Mouse (Mus musculus) embryo, embryonic 10 days (tissue): ENCODE results near the gene Glipr2.

Experiments used
- DNase-seq: peaks from one replicate; pipeline ENCODE4 v3.0.0-alpha.2; 2015; ENCODE audit warnings: low spot score

The Glipr2 gene

DNA sequence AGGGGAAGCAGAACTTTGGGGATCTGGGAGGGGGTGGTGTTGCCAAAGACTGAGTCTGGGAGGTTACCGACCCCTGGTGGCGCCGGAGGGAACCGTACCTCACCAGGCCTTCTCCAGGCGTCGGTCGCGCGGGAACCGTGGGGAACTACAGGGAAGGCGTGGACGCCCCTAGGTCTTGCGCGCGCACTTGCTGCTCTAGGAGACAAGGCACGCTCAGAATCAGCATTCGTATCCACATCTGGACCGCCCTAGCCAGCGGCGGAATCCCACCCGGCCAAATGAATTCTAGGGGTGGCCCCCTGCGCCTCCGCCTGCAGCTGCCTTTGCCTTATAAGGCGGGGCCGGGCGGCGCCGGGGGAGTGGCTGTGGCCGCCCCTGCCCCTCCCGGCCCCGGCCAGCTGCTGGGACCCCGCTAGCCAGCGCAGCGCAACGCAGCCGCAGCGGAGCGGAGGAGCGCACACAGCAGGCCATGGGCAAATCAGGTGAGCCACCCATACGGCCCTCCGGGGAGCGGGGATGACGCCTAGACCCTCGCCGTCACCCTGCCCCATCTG is at the start of gene Glipr2:
Gene Glipr2, plus strand, starts transcription at position 110 of the 554 bp plus-strand sequence.
- peak; percentile 93 for DNase-seq

- no peak for DNase-seq
Measured at GRCm38 (mm10) chr4:43918221-43918620, 39.0 kb upstream of the Glipr2 start.

- DNase-seq = no peak
Measured at GRCm38 (mm10) chr4:43920602-43921001, 36.6 kb upstream of the Glipr2 start.

GRCm38 (mm10) chr4:43925125-43925524 is 32.1 kb upstream of the Glipr2 start:
- no peak for DNase-seq

DNA sequence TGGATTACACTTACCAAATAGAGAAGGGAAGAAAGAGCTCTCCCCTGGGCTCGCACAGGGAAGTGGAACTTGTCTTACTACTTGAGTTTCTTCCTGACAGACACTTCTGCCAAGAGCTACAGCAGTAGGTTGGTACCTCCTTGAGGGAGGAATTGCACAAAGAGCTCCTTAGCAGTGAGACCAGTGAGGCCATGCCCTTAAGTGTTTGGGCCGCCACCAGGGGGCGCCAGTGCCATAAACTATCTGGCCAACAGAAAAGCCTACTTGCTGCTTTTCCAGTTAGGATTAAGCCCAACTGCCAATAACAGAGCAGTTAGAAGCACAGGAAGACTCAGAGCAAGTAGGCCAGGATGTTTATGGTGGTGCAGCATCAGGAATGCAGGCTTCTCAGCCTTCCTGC is 31.4 kb upstream of the Glipr2 start:
- peak; percentile 91 for DNase-seq

GRCm38 (mm10) chr4:43927826-43928225 is 29.4 kb upstream of the Glipr2 start:
- DNase-seq = peak; percentile 43

DNA sequence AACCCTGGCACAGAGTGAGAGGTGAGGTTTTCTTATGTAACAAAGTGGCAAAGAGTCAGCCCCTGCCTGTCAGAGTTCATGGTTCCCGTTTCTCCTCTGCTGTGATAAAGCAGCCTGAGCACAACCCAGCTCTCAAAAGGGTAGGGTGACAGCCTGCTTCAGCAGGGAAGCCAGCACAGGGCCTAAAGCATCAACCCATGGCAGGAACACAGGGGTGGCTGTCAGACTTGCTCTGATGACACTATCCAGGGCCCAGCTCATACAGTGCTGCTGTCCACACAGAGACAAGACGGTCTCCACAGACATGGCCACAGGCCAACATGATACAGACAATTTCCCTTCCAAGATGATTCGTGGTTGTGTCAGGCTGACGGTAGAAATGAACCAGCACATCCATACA is 25.3 kb upstream of the Glipr2 start:
- no peak for DNase-seq

DNA sequence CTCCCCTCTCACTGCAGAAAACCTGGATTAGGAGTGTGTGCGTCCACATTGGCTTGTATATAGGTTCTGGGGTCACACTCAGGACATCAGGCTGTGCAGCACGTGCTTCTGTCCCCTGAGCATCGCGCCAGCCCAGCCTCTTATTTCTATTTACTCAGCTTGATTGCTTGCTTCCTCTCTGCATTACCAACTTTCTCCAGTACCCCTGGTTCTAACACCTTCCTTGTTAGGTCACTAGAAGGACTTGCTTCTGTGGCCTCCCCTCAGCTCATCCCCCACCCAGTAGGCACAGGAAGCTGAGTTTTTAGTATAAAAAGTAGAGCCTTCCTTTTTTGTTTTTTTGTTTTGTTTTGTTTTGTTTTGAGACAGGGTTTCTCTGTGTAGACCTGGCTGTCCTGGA is 21.0 kb upstream of the Glipr2 start:
- DNase-seq = no peak

- no peak for DNase-seq
Measured at GRCm38 (mm10) chr4:43936749-43937674, 20.2 kb upstream of the Glipr2 start.

GRCm38 (mm10) chr4:43941315-43941714 is 15.9 kb upstream of the Glipr2 start:
- no peak for DNase-seq

DNA sequence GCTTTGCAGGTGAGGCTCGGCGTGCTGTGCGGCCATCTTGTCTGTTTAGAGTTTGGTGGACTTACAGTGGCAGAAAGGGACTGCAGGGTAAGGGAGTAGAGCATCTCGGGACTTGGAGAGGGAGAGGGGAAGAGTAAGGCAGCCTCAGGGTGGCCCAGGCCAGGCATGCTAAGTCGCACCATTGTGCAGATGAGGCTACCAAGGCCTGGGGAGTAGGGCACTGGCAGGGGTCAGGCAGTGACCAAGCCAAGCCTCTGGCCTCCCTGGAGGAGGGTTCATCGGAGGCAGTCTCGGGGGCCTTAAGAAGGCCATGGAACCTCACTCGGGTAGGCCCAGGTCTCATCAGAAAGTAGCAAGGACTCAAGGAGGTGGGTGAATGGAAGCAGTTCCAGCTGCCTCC is 14.8 kb upstream of the Glipr2 start:
- DNase-seq = no peak

- DNase-seq = no peak
Measured at GRCm38 (mm10) chr4:43947571-43947970, 9.6 kb upstream of the Glipr2 start.

DNA sequence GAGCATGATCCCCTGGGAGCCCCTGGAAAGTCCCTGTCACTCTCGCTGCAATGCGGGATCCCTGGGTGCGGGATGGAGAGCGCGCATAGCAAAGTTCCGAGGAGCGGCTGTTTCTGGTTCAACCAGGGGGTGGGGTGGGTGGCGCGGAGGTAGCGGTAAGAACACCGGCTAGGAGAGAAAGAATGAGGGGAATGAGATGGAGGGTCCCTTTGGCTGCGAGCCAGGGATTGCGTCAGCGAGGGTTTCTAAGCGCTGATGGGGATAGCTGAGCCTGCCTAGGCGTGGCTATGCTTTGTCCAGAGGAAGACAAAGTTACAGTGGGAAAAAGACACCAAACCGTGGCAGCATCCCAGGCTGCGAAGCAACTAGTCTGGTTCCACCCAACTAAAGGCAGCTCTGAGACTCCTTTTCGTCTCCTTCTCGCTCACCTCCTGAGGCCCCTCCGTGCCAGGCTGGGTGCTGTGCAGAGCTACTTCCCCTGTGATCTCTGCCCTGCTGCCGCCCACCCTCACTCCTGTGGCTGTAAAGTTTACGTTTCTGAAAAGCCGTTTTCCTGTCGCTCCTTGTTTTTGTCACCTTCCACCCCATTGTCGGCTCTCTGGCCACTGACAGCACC is 753 bp downstream of the Glipr2 start:
- DNase-seq = peak; percentile 79

- no peak for DNase-seq
Measured at GRCm38 (mm10) chr4:43959523-43960179, 2.5 kb downstream of the Glipr2 start.

- no peak for DNase-seq
Measured at GRCm38 (mm10) chr4:43960207-43960606, 3.0 kb downstream of the Glipr2 start.

- no peak for DNase-seq
Measured at GRCm38 (mm10) chr4:43964326-43964833, 7.2 kb downstream of the Glipr2 start.

- no peak for DNase-seq
Measured at GRCm38 (mm10) chr4:43964951-43965684, 7.9 kb downstream of the Glipr2 start.

DNA sequence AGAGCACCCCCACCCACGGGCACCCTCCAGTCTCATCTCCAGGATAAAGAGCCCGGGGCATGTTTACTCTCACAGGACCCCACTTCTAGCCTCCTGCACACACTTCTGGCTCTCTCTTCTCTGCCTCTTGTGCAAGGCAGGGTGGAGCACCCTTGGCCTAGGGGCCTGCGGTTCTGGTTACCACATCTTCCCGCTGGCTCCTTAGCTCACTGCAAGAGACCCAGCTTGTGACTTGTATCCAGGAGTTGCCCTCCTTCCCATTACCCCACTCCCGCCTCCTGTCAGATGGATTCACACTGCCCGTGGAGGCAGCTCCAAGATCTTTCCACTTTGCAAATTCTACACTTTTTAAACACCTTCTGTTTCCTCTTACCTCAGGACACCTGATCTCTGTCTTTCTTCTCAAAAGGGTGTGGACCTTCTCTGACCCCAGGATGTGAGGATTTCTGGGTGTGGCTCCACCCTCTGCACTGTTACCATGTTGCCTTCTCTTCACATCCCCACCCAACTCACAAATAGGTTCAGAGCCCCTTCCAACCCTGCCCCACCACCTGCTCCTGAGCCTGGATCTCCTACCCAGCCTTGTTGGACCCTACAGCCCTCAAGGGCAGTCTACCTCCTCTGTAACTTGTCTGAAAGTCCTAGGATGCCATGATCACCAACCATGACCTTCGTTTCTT is 8.8 kb downstream of the Glipr2 start:
- DNase-seq = no peak

DNA sequence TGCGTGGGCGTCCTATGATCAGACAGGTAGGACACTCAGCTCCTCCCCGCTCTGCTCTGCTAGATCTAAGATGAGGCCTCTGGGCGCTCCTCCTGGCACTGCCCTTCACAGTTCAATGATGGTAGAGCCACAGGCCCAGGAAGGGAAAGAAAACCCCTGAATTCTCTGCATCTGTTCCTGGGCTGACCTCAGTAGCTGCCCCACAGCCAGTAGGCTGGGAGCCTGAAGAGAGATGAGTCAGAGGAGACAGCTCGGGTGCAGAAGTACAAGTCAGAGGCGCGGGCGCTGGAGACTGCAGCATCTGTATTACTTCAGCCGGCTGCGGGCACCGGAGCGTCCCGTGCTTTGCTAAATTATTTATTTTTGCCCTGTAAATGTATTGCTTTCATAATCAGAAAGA is 11.4 kb downstream of the Glipr2 start:
- DNase-seq = peak; percentile 20

- peak; percentile 34 for DNase-seq
Measured at GRCm38 (mm10) chr4:43969373-43969772, 12.2 kb downstream of the Glipr2 start.
